Mouse (Mus musculus): ENCODE results near the gene Mak. TPM values are rescaled to one million over a fixed set of nuclear protein-coding genes. Genes with fewer than 3 reads are reported as not detected.

Gene Mak
- polyA plus RNA-seq, 1 experiment: not detected

GRCm38 (mm10) chr13:41017832-41018231 lies 61.7 kb downstream of the Mak start:
- TF ChIP-seq MYOD1 (IDR thresholded peaks at IDR 0.05; ENCODE audit: control insufficient read depth, insufficient read length, low read depth): no peak
- TF ChIP-seq USF1 (IDR thresholded peaks at IDR 0.05; ENCODE audit: low read depth): no peak
- TF ChIP-seq CTCF (IDR thresholded peaks at IDR 0.05; ENCODE audit: control insufficient read depth, insufficient read depth, insufficient read length): no peak
- TF ChIP-seq CEBPB (IDR thresholded peaks at IDR 0.05; ENCODE audit: low read depth): no peak
- TF ChIP-seq FOSL1 (IDR thresholded peaks at IDR 0.05; ENCODE audit: insufficient read depth, low read length, poor library complexity, severe bottlenecking): no peak
- TF ChIP-seq MAX (IDR thresholded peaks at IDR 0.05): no peak
- no peak for TF ChIP-seq MYOG (IDR thresholded peaks at IDR 0.05; ENCODE audit: control insufficient read depth, extremely low read depth, insufficient read length)
- H3K36me3 ChIP-seq (ENCODE audit: control insufficient read depth, insufficient read depth): peaks cover 38% of the 10 kb centered on the region
- peaks cover 28% of the 10 kb centered on the region for H3K79me2 ChIP-seq (ENCODE audit: control insufficient read depth, insufficient read depth)
- H3K27me3 ChIP-seq (ENCODE audit: control insufficient read depth, insufficient read depth, insufficient read length): no peaks in the 10 kb centered on the region
- H3K79me3 ChIP-seq (ENCODE audit: low read depth): peaks cover 14% of the 10 kb centered on the region
- no peak overlapping the region for H3K4me3 ChIP-seq (ENCODE audit: insufficient read depth, poor library complexity, severe bottlenecking)
- no peak overlapping the region for H3ac ChIP-seq (ENCODE audit: control insufficient read depth, insufficient read length, low read depth)

GRCm38 (mm10) chr13:41016797-41017405 lies 62.6 kb downstream of the Mak start:
- TF ChIP-seq MYOD1 (IDR thresholded peaks at IDR 0.05; ENCODE audit: control insufficient read depth, insufficient read length, low read depth) (no peak), CEBPB (IDR thresholded peaks at IDR 0.05; ENCODE audit: low read depth) (no peak), CTCF (IDR thresholded peaks at IDR 0.05; ENCODE audit: control insufficient read depth, insufficient read depth, insufficient read length) (no peak)
- peak overlapping the region; percentile 55 for H3K4me3 ChIP-seq (ENCODE audit: insufficient read depth, poor library complexity, severe bottlenecking)
- peaks cover 28% of the 10 kb centered on the region for H3K79me2 ChIP-seq (ENCODE audit: control insufficient read depth, insufficient read depth)
- no peaks in the 10 kb centered on the region for H3K27me3 ChIP-seq (ENCODE audit: control insufficient read depth, insufficient read depth, insufficient read length)
- peak overlapping the region; percentile 59 for H3ac ChIP-seq (ENCODE audit: control insufficient read depth, insufficient read length, low read depth)
- peaks cover 14% of the 10 kb centered on the region for H3K79me3 ChIP-seq (ENCODE audit: low read depth)
- H3K36me3 ChIP-seq (ENCODE audit: control insufficient read depth, insufficient read depth): peaks cover 44% of the 10 kb centered on the region

DNA sequence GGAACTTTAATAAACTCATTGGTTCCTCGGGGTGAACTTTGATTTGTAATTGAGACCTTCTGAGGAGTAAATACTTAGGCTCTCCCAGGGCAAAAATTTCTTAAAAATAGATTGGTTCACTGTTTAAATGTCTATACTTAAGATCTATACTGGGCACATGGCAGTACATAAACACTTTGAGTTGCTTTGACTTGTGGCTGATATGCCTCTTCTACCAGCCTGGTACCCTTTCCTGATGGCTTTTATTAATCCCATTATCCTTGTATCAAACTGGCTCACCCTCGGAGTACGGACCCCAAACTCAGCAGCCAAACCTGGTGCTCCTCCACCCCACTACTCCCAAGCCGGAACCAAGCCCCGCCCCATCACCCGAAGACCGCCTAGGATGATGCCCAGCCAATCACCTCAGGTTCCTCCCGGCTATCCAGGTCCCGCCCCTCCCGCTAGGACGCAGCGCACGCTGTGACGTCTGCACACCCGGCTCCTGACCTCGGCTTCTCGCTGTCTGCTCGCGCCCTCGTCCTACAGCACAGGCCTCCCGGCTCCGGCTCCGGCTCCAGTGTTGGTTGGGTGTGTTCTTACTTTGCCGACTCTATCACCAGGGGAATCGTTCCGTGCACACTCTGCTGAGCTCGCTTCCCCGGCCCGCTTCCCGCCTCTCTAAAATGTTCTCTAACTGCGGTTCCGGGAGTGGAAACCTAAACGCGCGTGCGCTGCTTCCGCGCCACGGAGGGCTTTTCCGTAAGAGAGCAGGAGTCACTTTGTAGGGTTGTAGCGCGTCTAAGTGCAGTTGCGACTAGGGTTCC lies 63.5 kb downstream of the Mak start, which contains the start of gene Tmem14c:
Gene Tmem14c (plus strand): TSS at position 464 of the 806 bp plus-strand sequence.
- peaks cover 45% of the 10 kb centered on the region for H3K36me3 ChIP-seq (ENCODE audit: control insufficient read depth, insufficient read depth)
- H3K79me3 ChIP-seq (ENCODE audit: low read depth): peaks cover 14% of the 10 kb centered on the region
- H3K79me2 ChIP-seq (ENCODE audit: control insufficient read depth, insufficient read depth): peaks cover 28% of the 10 kb centered on the region
- TF ChIP-seq MAX (IDR thresholded peaks at IDR 0.05) (no peak), FOSL1 (IDR thresholded peaks at IDR 0.05; ENCODE audit: insufficient read depth, low read length, poor library complexity, severe bottlenecking) (no peak), USF1 (IDR thresholded peaks at IDR 0.05; ENCODE audit: low read depth) (no peak), MYOG (IDR thresholded peaks at IDR 0.05; ENCODE audit: control insufficient read depth, extremely low read depth, insufficient read length) (no peak), MYOD1 (IDR thresholded peaks at IDR 0.05; ENCODE audit: control insufficient read depth, insufficient read length, low read depth) (no peak), CTCF (IDR thresholded peaks at IDR 0.05; ENCODE audit: control insufficient read depth, insufficient read depth, insufficient read length) (no peak)
- no peaks in the 10 kb centered on the region for H3K27me3 ChIP-seq (ENCODE audit: control insufficient read depth, insufficient read depth, insufficient read length)
- peak within 1 kb of the TSS; percentile 59 for H3ac ChIP-seq (ENCODE audit: control insufficient read depth, insufficient read length, low read depth)
- peak within 1 kb of the TSS; percentile 55 for H3K4me3 ChIP-seq (ENCODE audit: insufficient read depth, poor library complexity, severe bottlenecking)

GRCm38 (mm10) chr13:41008946-41009345 lies 70.6 kb downstream of the Mak start:
- H3K27me3 ChIP-seq (ENCODE audit: control insufficient read depth, insufficient read depth, insufficient read length): no peaks in the 10 kb centered on the region
- H3K79me3 ChIP-seq (ENCODE audit: low read depth): peaks cover 15% of the 10 kb centered on the region
- no peak for TF ChIP-seq MYOG (IDR thresholded peaks at IDR 0.05; ENCODE audit: control insufficient read depth, extremely low read depth, insufficient read length)
- TF ChIP-seq MYOD1 (IDR thresholded peaks at IDR 0.05; ENCODE audit: control insufficient read depth, insufficient read length, low read depth): no peak
- no peak for TF ChIP-seq CEBPB (IDR thresholded peaks at IDR 0.05; ENCODE audit: low read depth)
- TF ChIP-seq MAX (IDR thresholded peaks at IDR 0.05): no peak
- no peak for TF ChIP-seq CTCF (IDR thresholded peaks at IDR 0.05; ENCODE audit: control insufficient read depth, insufficient read depth, insufficient read length)
- no peak for TF ChIP-seq FOSL1 (IDR thresholded peaks at IDR 0.05; ENCODE audit: insufficient read depth, low read length, poor library complexity, severe bottlenecking)
- TF ChIP-seq USF1 (IDR thresholded peaks at IDR 0.05; ENCODE audit: low read depth): no peak
- H3K36me3 ChIP-seq (ENCODE audit: control insufficient read depth, insufficient read depth): peaks cover 90% of the 10 kb centered on the region
- no peak overlapping the region for H3ac ChIP-seq (ENCODE audit: control insufficient read depth, insufficient read length, low read depth)
- H3K79me2 ChIP-seq (ENCODE audit: control insufficient read depth, insufficient read depth): peaks cover 27% of the 10 kb centered on the region
- H3K4me3 ChIP-seq (ENCODE audit: insufficient read depth, poor library complexity, severe bottlenecking): no peak overlapping the region

GRCm38 (mm10) chr13:41008271-41008670 lies 71.2 kb downstream of the Mak start:
- TF ChIP-seq USF1 (IDR thresholded peaks at IDR 0.05; ENCODE audit: low read depth) (no peak), MYOD1 (IDR thresholded peaks at IDR 0.05; ENCODE audit: control insufficient read depth, insufficient read length, low read depth) (no peak), MYOG (IDR thresholded peaks at IDR 0.05; ENCODE audit: control insufficient read depth, extremely low read depth, insufficient read length) (no peak), CTCF (IDR thresholded peaks at IDR 0.05; ENCODE audit: control insufficient read depth, insufficient read depth, insufficient read length) (no peak), CEBPB (IDR thresholded peaks at IDR 0.05; ENCODE audit: low read depth) (no peak), MAX (IDR thresholded peaks at IDR 0.05) (no peak), FOSL1 (IDR thresholded peaks at IDR 0.05; ENCODE audit: insufficient read depth, low read length, poor library complexity, severe bottlenecking) (no peak)
- Histone ChIP-seq H3K79me2 (ENCODE audit: control insufficient read depth, insufficient read depth) (peaks cover 33% of the 10 kb centered on the region), H3K79me3 (ENCODE audit: low read depth) (peaks cover 22% of the 10 kb centered on the region), H3K27me3 (ENCODE audit: control insufficient read depth, insufficient read depth, insufficient read length) (no peaks in the 10 kb centered on the region), H3K36me3 (ENCODE audit: control insufficient read depth, insufficient read depth) (peaks cover 91% of the 10 kb centered on the region), H3K4me3 (ENCODE audit: insufficient read depth, poor library complexity, severe bottlenecking) (no peak overlapping the region), H3ac (ENCODE audit: control insufficient read depth, insufficient read length, low read depth) (no peak overlapping the region)
